Mouse (Mus musculus) midbrain, embryonic 13.5 days (tissue): ENCODE measurements around the gene Tdgf1. TPM values are rescaled to one million over a fixed set of nuclear protein-coding genes. Genes with fewer than 3 reads are reported as not detected.
A peak's percentile ranks its signal among the peaks of the same experiment; 100 is the strongest.

Experiments
- ATAC-seq: fragments of 200-750 bp; cut with Nextera tagmentation; 2 replicates; pipeline ENCODE4 v1.8.0; 2017; ENCODE audit warnings: mild to moderate bottlenecking, moderate TSS enrichment, moderate library complexity
- H3K27ac ChIP-seq: fragments of 300-500 bp; sonication (generic); 2 replicates; pipeline ENCODE4 v1.5.1; 2015; ENCODE audit warnings: inconsistent platforms, mild to moderate bottlenecking, moderate library complexity
- H3K27me3 ChIP-seq: fragments of 300-500 bp; sonication (generic); 2 replicates; pipeline ENCODE4 v1.6.1; 2015; ENCODE audit warnings: mild to moderate bottlenecking, inconsistent platforms
- H3K36me3 ChIP-seq: fragments of 300-500 bp; sonication (generic); 2 replicates; pipeline ENCODE4 v1.6.1; 2015; ENCODE audit warnings: mild to moderate bottlenecking, inconsistent platforms
- H3K4me1 ChIP-seq: fragments of 300-500 bp; sonication (generic); replicated peaks from 2 replicates; pipeline ENCODE4 v1.6.1; 2015; ENCODE audit warnings: inconsistent platforms
- H3K4me2 ChIP-seq: fragments of 300-500 bp; sonication (generic); replicated peaks from 2 replicates; pipeline ENCODE4 v1.6.1; 2015; ENCODE audit warnings: moderate library complexity, mild to moderate bottlenecking, inconsistent platforms
- H3K4me3 ChIP-seq: fragments of 300-500 bp; sonication (generic); replicated peaks from 2 replicates; pipeline ENCODE4 v1.5.1; 2015; ENCODE audit warnings: mild to moderate bottlenecking, inconsistent platforms
- H3K9ac ChIP-seq: fragments of 300-500 bp; sonication (generic); replicated peaks from 2 replicates; pipeline ENCODE4 v1.6.1; 2015; ENCODE audit warnings: mild to moderate bottlenecking, inconsistent platforms
- H3K9me3 ChIP-seq: fragments of 300-500 bp; sonication (generic); 2 replicates; pipeline ENCODE4 v1.6.1; 2016; ENCODE audit warnings: mild to moderate bottlenecking, inconsistent platforms
- WGBS: fragments of 180-500 bp; shearing (Covaris S2); methylation state at CpG from one replicate; pipeline ENCODE4 v1.1.7; 2015; 5-methylcytosine and 5-hydroxymethylcytosine counted together
- polyA plus RNA-seq: library from polyadenylated mRNA; unstranded; fragments of >200 nt; fragmentation: Nextera tagmentation; extraction: Ambion mirVana; gene quantifications from 2 replicates; pipeline ENCODE4 v1.2.1, GENCODE M21; 2015

The Tdgf1 gene
- polyA plus RNA-seq, 1 experiment from 2014 or later = not detected

DNA sequence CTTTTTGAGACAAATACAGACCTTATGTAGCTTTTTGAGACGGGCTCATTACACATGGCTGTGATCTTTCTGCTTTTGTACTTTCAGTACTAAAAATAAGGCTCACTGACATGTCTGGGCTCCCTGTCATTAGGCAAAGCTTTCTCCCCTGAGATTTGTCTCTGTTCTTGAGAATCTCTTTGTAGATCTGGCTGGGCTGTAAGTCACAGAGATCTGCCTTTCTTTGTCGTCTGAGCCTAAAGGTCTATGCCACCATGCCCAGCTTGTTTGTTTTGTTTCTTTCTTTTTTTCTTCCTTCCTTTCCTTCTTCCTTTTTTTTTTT is 19.9 kb upstream of the Tdgf1 start:
- H3K4me2 ChIP-seq = no peak overlapping the region
- no peak for ATAC-seq

DNA sequence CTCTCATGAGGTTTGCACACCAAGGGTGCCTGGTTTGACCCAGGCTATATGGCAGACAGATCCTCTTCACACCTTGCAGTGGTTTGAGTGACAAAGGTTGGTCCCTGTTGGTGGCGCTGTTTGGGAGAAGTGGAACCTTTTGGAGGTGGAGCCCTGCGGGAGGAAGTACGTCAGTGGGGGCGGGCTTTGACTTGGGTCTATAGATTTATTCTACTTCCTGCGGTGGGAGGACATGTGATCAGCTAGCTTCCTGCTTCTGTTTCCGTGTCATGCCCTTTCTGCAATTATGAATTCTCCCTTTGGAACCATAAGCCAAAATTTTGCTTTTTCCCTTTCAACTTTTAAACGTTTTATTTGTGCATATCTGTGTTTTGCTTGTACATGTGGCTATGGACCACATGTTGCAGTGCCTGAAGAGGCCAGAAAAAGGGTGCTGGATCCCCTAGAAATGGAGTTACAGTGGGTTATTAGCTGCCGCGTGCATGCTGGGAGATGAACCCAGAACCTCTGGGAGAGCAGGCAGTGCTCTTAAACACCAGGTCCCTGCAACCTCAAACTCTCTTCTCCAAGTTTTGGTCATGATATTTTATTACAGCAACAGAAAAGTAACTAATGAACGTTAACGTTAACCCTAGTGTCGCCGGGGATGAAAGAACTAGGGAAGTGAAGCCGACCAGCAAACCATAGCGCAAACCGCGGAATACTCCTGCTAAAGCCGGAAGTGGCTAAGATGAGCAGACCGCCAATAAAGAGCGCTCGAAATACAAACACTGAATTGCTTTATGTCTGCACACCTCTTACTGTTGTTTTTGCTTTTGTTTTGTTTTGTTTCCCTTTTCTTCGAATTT is 19.3 kb upstream of the Tdgf1 start:
- Histone ChIP-seq H3K27me3 (no peaks in the 10 kb centered on the region), H3K9me3 (no peaks in the 10 kb centered on the region), H3K36me3 (no peaks in the 10 kb centered on the region), H3K4me2 (no peak overlapping the region), H3K27ac (no peak overlapping the region), H3K4me3 (no peak overlapping the region), H3K4me1 (no peaks in the 10 kb centered on the region), H3K9ac (no peak overlapping the region)
- no peak for ATAC-seq
- WGBS = 94% methylated on average over 22 of the region's 22 CpGs

More for the DNA sequence above, 19.9 kb upstream of the Tdgf1 start:
- H3K27me3 ChIP-seq = no peaks in the 10 kb centered on the region
- no peaks in the 10 kb centered on the region for H3K36me3 ChIP-seq
- no peak overlapping the region for H3K27ac ChIP-seq
- no peak overlapping the region for H3K4me3 ChIP-seq
- H3K9me3 ChIP-seq = no peaks in the 10 kb centered on the region
- H3K9ac ChIP-seq = no peak overlapping the region
- 78% methylated on average over 2 of the region's 2 CpGs for WGBS
- H3K4me1 ChIP-seq = no peaks in the 10 kb centered on the region

DNA sequence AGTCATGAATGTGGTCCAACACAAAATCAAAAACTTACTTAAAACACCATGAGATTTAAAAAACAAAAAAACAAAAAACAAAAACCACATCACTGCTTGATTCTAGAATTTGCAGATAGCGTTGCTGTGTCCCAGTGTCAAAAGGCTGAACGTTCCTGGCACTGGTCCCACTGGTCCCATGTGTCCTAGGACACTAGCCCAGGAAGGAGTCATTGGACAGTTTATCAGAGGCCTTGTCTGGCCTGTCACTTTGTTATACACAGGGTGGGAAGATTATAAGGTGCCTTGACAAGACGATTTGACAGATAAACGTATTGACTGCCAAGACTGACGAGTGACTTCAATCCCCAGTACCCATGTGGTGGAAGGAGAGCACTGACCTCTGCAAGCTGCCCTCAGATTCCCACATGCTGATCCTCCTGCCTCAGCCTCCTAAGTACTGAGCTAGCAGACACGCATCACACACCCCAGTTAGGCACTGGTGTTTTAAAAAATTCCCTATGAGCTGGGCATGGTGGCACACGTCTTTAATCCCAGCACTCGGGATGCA is 17.7 kb upstream of the Tdgf1 start:
- ATAC-seq = no peak
- no peak overlapping the region for H3K4me3 ChIP-seq
- H3K27me3 ChIP-seq = no peaks in the 10 kb centered on the region
- H3K36me3 ChIP-seq = no peaks in the 10 kb centered on the region
- no peak overlapping the region for H3K27ac ChIP-seq
- 91% methylated on average over 8 of the region's 8 CpGs for WGBS
- no peaks in the 10 kb centered on the region for H3K9me3 ChIP-seq
- H3K4me2 ChIP-seq = no peak overlapping the region
- H3K9ac ChIP-seq = no peak overlapping the region
- H3K4me1 ChIP-seq = no peaks in the 10 kb centered on the region

DNA sequence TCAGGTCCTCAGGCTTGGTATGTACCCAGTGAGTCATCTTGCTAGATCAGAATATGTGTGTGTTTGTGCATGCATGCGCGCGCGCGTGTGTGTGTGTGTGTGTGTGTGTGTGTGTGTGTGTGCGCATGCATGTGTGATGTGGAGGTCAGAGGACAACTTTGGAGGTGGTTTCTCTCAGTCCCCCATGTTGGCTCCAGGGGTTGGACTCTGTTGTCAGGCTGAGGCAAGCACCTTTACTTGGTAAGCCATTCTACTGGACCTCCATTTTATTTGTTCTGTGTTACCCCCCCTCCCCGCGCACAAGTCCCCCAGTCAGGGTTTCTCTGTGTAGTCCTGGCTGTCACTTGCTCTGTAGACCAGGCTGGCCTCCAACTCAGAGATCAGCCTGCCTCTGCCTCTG is 15.4 kb upstream of the Tdgf1 start:
- Histone ChIP-seq H3K9me3 (no peaks in the 10 kb centered on the region), H3K27ac (no peak overlapping the region), H3K4me2 (no peak overlapping the region), H3K4me3 (no peak overlapping the region), H3K9ac (no peak overlapping the region), H3K4me1 (no peaks in the 10 kb centered on the region), H3K27me3 (no peaks in the 10 kb centered on the region), H3K36me3 (no peaks in the 10 kb centered on the region)
- no peak for ATAC-seq
- WGBS = 98% methylated on average over 8 of the region's 8 CpGs

DNA sequence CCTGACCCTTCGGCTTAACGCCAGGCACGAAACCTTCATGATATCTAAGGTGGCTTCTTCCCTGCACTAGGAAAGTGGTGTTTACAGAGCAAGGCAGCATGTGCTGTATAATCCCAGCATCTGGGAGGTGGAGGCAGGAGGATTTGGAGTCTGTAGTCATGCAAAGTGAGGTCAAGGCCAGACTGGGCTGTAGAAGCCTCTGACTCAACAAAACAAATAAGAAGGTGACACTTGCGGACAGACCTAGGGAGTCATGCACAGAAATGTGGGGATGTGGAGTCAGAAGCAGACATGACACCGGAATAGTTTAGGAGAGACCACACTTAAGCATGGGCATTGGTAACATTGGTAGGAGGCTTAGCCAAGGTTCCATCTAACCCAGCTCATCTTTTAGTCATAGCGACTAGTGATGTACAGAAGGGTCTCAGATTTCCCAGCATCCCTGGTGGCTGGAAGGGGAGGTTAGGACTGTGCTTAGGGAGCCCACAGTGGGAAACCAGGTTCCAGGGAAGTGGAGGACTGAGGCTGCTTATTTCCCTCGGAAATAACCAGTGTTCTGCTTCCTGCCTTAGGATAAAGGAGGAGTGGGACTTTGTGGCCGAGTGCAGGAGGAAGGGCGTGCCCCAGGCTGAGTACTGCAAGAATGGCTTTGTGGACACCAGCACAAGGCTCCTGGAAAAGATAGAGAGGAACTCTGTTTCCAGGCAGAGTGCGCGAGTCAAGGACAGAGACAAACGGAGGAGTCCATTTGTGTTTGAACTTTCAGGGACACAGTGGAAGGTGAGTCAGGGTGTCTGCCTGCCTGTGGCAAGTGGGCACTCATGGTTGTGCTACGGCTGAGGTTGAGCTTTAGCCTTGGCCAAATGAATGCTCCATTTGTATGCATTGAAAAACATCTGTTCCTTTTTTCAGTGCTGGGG is 14.5 kb upstream of the Tdgf1 start:
- H3K4me3 ChIP-seq = no peak overlapping the region
- no peak overlapping the region for H3K9ac ChIP-seq
- H3K9me3 ChIP-seq = no peaks in the 10 kb centered on the region
- H3K27me3 ChIP-seq = no peaks in the 10 kb centered on the region
- no peaks in the 10 kb centered on the region for H3K4me1 ChIP-seq
- H3K36me3 ChIP-seq = no peaks in the 10 kb centered on the region
- H3K4me2 ChIP-seq = no peak overlapping the region
- WGBS = 87% methylated on average over 13 of the region's 13 CpGs
- ATAC-seq = no peak
- H3K27ac ChIP-seq = no peak overlapping the region

DNA sequence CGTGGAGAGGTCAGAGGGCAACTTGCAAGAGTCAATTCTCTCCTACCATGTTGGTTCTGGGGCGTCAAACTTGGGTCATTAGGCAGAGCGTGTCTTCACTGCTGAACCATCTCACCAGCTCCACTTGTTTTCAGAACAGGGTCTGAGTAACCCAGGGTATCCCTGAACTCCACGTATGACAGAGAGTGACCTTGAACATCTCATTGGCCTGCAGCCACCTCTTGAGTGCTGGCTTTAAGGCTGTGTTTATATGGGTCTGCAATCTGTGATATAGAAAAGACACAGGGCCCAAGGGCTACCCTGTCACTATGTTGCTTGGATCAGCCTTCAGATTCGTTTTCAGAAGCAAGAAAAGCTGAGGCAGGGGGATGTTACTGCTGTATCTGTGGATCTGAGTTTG is 13.7 kb upstream of the Tdgf1 start:
- no peaks in the 10 kb centered on the region for H3K36me3 ChIP-seq
- no peaks in the 10 kb centered on the region for H3K27me3 ChIP-seq
- H3K4me1 ChIP-seq = peaks cover 4% of the 10 kb centered on the region
- no peak overlapping the region for H3K9ac ChIP-seq
- no peak overlapping the region for H3K27ac ChIP-seq
- WGBS = 89% methylated on average over 5 of the region's 5 CpGs
- H3K4me3 ChIP-seq = no peak overlapping the region
- H3K9me3 ChIP-seq = no peaks in the 10 kb centered on the region
- ATAC-seq = no peak
- no peak overlapping the region for H3K4me2 ChIP-seq

DNA sequence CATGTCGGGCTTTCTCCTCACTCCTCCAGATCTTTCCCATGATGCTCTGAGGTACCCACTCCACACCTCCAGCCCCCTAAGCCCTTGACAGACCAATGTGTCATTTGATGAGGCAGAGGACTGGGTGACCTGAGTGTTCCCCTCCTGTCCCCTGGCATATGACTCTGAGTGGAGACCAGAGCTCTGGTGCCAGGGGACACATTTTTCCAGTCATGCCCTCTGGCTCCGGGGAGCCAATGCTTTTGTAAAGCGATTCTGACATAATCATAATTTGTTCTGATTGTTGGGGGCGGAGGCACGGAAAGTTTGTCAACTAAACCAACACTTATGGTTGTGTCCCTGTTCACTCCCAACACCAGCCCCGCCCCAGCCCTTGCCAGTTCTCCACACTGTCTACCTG is 10.0 kb upstream of the Tdgf1 start:
- H3K9me3 ChIP-seq = no peaks in the 10 kb centered on the region
- peaks cover 16% of the 10 kb centered on the region for H3K27me3 ChIP-seq
- H3K4me2 ChIP-seq = no peak overlapping the region
- peaks cover 11% of the 10 kb centered on the region for H3K4me1 ChIP-seq
- H3K27ac ChIP-seq = no peak overlapping the region
- no peak overlapping the region for H3K4me3 ChIP-seq
- no peak for ATAC-seq
- WGBS = 91% methylated on average over 6 of the region's 6 CpGs
- H3K36me3 ChIP-seq = no peaks in the 10 kb centered on the region
- no peak overlapping the region for H3K9ac ChIP-seq

DNA sequence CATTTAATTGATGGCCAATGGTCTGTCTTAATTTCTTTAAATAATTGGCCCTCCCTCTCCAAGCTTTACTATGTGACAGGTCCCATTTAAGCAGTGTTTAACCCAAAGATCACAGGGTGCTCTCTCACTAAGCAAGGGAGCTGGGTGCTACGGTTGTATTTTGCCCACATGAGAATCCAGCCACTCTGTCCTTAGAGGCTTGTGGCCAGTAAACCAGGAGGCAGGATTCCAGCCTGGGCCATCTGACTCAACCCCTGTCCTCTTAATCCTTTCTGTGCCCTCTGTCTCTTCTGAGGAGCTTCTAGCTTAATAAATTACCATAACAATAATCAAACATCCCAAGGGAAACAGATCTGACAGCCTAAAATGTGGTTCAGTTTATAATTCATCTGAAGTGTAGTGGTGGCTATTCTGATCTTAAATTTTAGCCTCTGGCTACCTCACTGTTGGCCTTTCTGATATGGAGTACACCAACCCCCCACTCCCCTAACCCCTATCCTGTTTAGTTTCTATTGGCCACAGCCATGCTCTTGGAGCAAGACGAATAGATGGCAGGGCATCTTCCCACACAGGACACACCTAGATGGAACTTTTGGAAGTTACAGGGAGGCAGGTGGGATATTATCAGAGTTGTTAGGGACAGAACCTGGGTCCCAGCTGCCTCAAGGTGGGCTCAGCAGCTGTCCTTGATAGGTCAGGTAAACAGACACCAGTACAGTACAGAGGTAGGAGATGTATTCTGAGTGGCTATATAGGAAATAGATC is 8.9 kb upstream of the Tdgf1 start:
- Histone ChIP-seq H3K9ac (no peak overlapping the region; the same call in 1 of the 2 replicates), H3K27ac (no peak overlapping the region), H3K9me3 (no peaks in the 10 kb centered on the region), H3K4me1 (peaks cover 11% of the 10 kb centered on the region), H3K27me3 (peaks cover 19% of the 10 kb centered on the region), H3K36me3 (no peaks in the 10 kb centered on the region), H3K4me2 (peak overlapping the region; percentile 79), H3K4me3 (no peak overlapping the region)
- ATAC-seq = no peak
- 48% methylated on average over 2 of the region's 2 CpGs for WGBS

DNA sequence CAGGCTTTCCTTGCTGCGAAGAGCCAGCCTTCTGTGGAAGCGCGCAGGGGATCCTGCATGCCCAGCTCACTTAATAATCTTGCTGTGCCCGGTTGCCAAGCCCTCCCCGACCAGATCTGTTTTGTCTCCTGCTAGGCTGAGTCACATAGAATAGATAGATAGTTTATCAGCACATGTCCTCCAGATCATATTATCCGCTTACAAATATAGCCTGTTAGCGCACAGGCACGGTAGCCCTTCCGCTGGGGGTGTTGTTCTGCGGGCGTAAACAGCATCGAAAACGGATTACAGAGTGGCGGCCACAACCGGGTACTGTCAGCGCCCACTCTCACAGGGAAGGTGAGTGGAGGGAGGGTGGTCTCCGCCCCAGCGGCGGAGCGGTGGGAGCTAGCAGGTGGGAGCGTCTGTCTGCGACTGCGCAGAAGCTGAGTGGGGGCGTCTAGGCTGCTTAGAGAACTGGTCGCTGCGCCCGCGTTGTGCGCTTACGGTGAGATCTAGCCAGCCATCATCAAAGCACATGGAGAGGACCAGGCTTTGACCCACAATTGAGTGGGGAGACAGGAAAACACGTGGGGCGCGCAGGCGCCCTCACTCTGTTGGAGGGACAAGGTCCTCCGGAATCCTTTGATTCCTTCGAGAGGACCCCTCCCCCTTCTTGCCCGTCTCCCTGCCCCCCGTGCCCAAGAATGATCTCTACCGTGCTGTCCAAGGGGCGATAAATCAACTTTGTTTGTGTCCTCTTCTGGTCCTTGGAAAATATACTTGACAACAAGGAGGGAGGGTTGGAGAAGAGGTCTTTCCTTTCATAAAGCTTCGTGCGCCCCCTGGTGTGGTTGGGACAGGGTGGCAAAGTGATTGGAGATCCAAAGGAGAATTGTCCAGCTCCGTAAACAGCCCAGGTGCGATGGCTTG is 7.8 kb upstream of the Tdgf1 start:
- Histone ChIP-seq H3K27ac (peak overlapping the region; percentile 65), H3K9ac (peak overlapping the region; percentile 68), H3K4me2 (peak overlapping the region; percentile 79), H3K4me1 (peaks cover 11% of the 10 kb centered on the region), H3K9me3 (no peaks in the 10 kb centered on the region), H3K27me3 (peaks cover 19% of the 10 kb centered on the region), H3K36me3 (no peaks in the 10 kb centered on the region), H3K4me3 (peak overlapping the region; percentile 49)
- ATAC-seq = peak; percentile 92
- under 1% methylated on average over 44 of the region's 44 CpGs for WGBS

DNA sequence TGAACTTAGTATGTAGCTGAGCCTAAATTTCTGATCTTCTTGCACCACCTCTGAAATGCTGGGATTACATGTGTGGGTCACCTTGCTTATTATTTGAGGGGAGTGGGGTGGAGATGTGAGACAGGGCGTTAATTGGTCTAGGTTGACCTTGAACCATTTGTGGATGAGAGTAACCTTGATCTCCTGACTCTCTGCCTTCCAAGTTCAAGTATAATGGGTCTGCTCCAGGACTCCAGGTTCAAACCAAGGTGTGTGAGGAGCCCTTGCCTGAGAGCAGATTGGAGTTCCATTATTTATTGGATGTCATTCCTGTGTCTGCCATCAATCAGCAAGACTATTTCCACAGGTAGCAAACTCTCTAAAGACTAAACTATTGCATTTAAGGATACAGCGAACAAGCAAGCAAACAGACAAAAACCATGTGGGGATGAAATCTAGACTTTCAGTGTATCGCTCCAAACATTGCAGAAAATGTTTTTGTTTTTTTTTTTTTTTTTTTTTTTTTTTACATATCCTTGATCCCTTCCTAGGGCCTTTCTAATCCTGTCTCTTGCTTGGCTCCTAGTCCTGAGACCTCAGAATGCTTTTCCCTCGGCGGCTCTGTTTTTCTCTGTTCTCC is 7.1 kb upstream of the Tdgf1 start:
- ATAC-seq = no peak
- Histone ChIP-seq H3K27me3 (peaks cover 23% of the 10 kb centered on the region), H3K4me3 (peak overlapping the region; percentile 49), H3K4me2 (peak overlapping the region; percentile 79), H3K27ac (peak overlapping the region; percentile 65), H3K36me3 (no peaks in the 10 kb centered on the region), H3K9me3 (no peaks in the 10 kb centered on the region), H3K4me1 (peaks cover 11% of the 10 kb centered on the region), H3K9ac (peak overlapping the region; percentile 68)
- 42% methylated on average over 5 of the region's 5 CpGs for WGBS
